Mouse (Mus musculus): ENCODE data around the gene Srebf1.
A peak's percentile ranks its signal among the peaks of the same experiment; 100 is the strongest.

Srebf1 gene

GRCm38 (mm10) chr11:60182116-60182670 lies 40.2 kb downstream of the Srebf1 start:
- no peak for DNase-seq (ENCODE audit: extremely low spot score, low spot score)

GRCm38 (mm10) chr11:60178506-60178905 lies 43.9 kb downstream of the Srebf1 start:
- no peak for DNase-seq (ENCODE audit: extremely low spot score, low spot score)

GRCm38 (mm10) chr11:60178005-60178404 lies 44.4 kb downstream of the Srebf1 start:
- no peak for DNase-seq (ENCODE audit: extremely low spot score, low spot score)

GRCm38 (mm10) chr11:60176975-60177657 lies 45.3 kb downstream of the Srebf1 start:
- DNase-seq (ENCODE audit: extremely low spot score, low spot score): no peak

GRCm38 (mm10) chr11:60176182-60176974 lies 46.0 kb downstream of the Srebf1 start:
- DNase-seq (ENCODE audit: extremely low spot score, low spot score): peak; percentile 82

GRCm38 (mm10) chr11:60175371-60176181 lies 46.8 kb downstream of the Srebf1 start:
- peak; percentile 74 for DNase-seq (ENCODE audit: extremely low spot score, low spot score)

- DNase-seq (ENCODE audit: extremely low spot score, low spot score): no peak
Observed at GRCm38 (mm10) chr11:60173606-60174184, 48.7 kb downstream of the Srebf1 start.

- no peak for DNase-seq (ENCODE audit: extremely low spot score, low spot score)
Observed at GRCm38 (mm10) chr11:60172074-60172473, 50.3 kb downstream of the Srebf1 start.

- no peak for DNase-seq (ENCODE audit: extremely low spot score, low spot score)
Observed at GRCm38 (mm10) chr11:60168780-60169179, 53.6 kb downstream of the Srebf1 start.

GRCm38 (mm10) chr11:60165076-60165475 lies 57.3 kb downstream of the Srebf1 start:
- DNase-seq (ENCODE audit: extremely low spot score, low spot score): no peak

GRCm38 (mm10) chr11:60164450-60164849 lies 57.9 kb downstream of the Srebf1 start:
- no peak for DNase-seq (ENCODE audit: extremely low spot score, low spot score)

GRCm38 (mm10) chr11:60163362-60163761 lies 59.0 kb downstream of the Srebf1 start:
- no peak for DNase-seq (ENCODE audit: extremely low spot score, low spot score)

- no peak for DNase-seq (ENCODE audit: extremely low spot score, low spot score)
Observed at GRCm38 (mm10) chr11:60162547-60162946, 59.8 kb downstream of the Srebf1 start.

GRCm38 (mm10) chr11:60161146-60161874 lies 61.1 kb downstream of the Srebf1 start:
- no peak for DNase-seq (ENCODE audit: extremely low spot score, low spot score)

- DNase-seq (ENCODE audit: extremely low spot score, low spot score): no peak
Observed at GRCm38 (mm10) chr11:60160454-60161114, 61.8 kb downstream of the Srebf1 start.

GRCm38 (mm10) chr11:60159955-60160354 lies 62.4 kb downstream of the Srebf1 start:
- no peak for DNase-seq (ENCODE audit: extremely low spot score, low spot score)

GRCm38 (mm10) chr11:60158271-60158670 lies 64.1 kb downstream of the Srebf1 start:
- no peak for DNase-seq (ENCODE audit: extremely low spot score, low spot score)

GRCm38 (mm10) chr11:60155690-60156089 lies 66.7 kb downstream of the Srebf1 start:
- DNase-seq (ENCODE audit: extremely low spot score, low spot score): no peak

GRCm38 (mm10) chr11:60153936-60154335 lies 68.4 kb downstream of the Srebf1 start:
- no peak for DNase-seq (ENCODE audit: extremely low spot score, low spot score)

- DNase-seq (ENCODE audit: extremely low spot score, low spot score): no peak
Observed at GRCm38 (mm10) chr11:60152339-60152738, 70.0 kb downstream of the Srebf1 start.
